Mouse (Mus musculus): Measurements from ENCODE around the gene Fam161b.
"Not testable (repeated sequence)": the region's sequence is repeated elsewhere in the genome, so short reads cannot be mapped to it uniquely, and the experiment has no call there.

Gene Fam161b

DNA sequence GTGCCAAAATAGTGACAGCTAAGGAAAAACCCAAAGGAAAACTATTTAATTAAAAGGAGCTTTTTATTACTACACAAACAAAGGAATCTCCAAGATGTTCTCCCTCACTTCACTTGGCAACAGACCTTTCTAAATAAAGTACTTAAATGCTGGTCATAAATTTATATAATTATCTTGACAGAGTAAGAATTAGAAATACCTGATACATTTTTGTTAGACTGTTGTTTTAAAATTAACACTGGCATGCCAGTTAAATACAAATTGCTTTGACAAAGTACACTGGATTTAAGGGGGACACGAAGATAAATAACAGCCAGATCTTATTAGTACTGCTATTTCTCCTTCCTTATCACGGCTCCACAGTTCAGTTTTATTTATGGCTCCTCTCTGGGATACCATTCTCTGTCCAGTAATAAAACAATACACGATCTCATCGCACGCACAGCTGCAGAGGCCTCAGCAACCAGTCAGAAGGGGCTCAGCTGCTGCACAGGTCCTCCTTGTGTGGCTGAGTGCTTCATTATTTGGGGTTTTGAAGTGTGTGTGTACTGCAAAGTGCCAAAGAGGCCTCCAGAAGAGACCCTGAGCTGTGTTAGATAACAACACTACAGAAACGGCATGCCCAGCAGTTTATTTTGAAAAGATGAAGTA, 12.3 kb upstream of the Fam161b start:
- no peak for DNase-seq (ENCODE audit: low read depth)

DNA sequence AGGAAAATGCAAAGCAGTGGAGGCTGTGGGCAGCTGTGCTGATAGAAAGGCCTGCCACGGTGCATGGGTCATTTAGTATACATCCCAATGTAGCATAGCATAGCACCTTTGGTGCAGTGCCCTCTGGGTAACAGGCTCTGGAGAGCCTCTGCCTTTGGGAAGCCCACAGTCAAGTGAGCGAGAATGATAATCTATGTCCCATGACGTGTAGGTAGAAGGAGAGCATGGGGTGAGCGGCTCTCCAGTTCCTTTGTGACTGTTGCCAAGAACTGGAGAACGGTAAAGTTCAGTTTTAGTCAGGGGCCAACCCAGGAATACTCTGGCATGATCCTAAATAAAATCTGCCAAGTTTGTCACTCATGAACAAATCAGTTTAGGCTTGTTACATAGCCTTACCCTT, 10.0 kb upstream of the Fam161b start:
- DNase-seq (ENCODE audit: low read depth): no peak

DNA sequence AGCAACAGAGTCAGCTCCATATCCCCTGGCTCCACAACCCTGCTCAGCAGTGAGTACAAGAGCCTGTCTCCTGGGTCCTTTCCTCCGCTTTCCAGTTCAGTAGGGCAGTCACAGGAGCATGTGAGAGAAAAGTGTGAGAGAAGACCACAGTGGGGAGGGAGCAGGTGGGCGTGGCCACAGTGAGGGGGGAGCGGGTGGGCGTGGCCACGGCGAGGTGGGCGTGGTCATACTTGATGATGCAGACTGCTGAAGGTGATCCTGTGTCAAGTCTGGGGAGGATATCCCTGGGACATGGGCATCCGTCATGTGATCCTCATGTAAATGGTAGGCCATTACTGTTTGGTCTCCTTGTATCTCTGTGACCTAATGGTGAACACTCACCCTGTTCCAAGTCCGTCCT, 5.3 kb upstream of the Fam161b start:
- no peak for DNase-seq (ENCODE audit: low read depth)

DNA sequence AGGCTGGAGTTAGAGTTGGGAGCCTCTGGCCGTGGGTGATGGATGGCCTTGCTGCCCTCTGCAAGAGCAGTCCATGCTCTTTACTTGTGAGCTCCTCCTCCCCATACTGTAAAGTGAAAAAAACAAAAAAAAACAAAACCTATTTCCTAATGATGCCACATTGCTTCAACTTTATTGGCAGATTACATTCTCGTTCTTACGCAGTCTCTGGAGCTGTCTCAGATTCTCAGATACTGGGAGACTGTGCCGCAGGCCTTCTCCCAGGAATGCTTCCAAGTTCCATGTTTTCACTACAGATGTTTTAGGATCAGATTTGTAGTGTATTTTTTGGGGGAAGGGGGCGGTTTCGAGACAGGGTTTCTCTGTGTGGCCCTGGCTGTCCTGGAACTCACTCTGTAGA, 3.5 kb upstream of the Fam161b start:
- DNase-seq (ENCODE audit: low read depth): no peak

DNA sequence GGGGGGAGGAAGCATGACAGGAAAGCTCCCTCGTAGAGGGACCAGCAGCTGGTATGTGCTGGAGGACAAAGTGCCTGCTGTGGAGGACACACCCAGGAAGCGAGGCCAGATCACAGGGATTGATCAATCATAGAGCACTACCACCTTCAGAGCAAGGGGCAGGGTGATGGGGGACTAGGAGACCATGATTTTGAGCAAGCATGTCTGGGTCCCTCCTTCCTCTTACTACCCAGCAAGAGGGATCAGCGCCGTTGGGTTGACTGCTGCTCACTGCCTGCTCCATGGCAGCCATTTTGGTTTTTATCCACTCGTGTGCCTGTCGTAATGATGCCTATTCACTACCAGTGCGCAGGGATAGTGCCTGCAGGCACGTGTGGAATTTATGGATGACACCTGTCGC, 2.7 kb upstream of the Fam161b start:
- DNase-seq (ENCODE audit: low read depth): no peak

DNA sequence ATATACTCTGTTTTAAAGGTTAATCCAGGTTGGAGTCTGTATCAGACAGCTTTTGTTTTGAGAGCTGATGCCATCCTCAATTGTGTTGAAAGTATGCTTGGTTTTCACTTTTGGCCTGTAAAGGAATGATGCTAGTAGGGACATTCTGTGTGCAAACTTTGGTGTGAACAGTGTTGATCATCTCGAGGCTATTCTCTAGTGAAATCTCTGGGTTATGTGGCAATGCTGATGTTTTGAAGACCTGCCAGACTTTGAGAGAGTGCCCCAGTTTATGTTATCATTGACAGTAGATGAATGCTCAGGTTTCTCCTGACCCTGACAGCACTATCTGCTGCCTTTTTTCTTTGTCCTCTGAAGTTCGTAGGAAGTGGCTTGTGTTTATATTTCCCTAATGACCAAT, 1.2 kb upstream of the Fam161b start:
- DNase-seq (ENCODE audit: low read depth): no peak

DNA sequence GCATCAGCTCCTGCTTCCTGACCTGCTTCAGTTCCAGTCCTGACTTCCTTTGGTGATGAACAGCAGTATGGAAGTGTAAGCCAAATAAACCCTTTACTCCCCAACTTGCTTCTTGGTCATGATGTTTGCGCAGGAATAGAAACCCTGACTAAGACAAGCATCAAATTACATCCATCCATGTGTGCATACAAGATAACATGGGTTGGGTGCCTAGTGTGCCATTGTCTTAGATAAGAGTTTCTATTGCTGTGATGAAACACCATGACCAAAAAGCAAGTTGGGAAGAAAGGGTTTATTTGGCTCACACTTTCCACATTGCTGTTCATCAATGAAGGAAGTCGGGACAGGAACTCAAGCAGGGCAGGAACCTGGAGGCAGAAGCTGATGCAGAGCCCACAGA, 2.9 kb downstream of the Fam161b start:
- DNase-seq (ENCODE audit: low read depth): not testable (repeated sequence)

DNA sequence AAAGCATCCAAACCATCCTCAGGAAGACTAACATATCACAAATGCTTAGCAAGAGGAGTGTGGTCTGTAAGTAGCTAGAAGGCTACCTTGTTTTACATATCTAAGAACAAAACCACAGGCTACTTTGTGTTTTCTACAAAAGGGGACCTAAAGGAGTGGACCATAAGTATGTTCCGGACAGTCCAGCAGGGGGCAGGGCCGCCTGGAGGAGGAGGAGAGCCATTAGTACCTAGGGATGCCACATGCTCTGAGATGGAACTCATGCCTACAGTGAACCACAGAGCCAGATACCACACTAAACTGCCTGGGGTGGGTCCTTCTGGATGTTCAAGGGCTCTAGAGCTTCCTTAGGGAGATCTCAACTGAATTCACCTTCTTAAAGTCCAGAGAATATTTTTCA, 14.4 kb downstream of the Fam161b start:
- no peak for DNase-seq (ENCODE audit: low read depth)

DNA sequence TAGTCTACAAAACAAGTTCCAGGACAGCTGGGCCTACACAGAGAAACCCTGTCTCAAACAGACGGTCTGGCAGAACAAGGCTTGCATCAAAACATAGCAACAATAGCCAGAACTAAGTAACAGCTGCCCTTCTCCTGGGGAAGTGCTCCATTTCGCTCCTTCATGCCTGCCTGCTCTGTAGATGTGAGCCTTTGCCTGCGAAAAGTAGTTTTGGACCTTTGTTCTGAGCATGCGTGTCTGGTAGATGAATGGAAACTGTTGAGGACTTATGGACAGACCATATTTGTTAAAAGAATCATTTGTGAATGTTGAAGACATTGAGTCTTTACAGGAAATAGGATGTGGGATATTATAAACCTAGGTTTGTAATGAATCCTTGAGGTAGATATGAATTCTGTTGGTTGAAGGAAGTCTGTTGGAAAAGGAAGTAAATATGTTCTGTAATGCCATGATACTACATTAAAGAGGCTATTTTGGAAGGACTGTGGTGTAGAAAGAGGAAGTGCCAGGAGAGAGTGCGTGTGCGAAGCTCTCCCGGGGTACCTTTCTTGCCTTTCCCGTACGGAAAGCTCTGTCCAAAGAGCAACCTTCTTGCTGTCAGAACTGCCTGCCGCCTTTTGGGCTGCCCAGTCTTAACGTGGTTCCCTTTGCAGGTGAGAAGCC, 24.5 kb downstream of the Fam161b start:
- no peak for DNase-seq (ENCODE audit: low read depth)

DNA sequence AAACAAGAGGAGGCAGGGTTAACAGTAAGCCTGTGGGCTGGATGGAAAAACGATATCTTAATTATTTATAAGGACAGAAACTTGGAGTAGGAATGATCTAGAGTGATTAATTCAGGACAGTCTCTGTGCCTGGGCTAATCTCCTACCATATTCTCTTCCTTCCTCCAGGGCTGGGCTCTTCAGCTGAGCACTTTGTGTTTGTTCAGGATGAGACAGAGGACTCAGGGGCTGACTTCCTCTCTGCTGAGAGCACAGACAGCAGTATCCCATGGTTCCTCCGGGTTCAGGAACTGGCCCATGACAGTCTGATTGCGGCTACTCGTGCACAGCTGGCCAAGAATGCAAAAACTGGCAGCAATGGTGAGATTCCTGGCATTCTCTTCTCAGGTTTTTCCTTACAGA, 34.5 kb downstream of the Fam161b start:
- DNase-seq (ENCODE audit: low read depth): no peak

DNA sequence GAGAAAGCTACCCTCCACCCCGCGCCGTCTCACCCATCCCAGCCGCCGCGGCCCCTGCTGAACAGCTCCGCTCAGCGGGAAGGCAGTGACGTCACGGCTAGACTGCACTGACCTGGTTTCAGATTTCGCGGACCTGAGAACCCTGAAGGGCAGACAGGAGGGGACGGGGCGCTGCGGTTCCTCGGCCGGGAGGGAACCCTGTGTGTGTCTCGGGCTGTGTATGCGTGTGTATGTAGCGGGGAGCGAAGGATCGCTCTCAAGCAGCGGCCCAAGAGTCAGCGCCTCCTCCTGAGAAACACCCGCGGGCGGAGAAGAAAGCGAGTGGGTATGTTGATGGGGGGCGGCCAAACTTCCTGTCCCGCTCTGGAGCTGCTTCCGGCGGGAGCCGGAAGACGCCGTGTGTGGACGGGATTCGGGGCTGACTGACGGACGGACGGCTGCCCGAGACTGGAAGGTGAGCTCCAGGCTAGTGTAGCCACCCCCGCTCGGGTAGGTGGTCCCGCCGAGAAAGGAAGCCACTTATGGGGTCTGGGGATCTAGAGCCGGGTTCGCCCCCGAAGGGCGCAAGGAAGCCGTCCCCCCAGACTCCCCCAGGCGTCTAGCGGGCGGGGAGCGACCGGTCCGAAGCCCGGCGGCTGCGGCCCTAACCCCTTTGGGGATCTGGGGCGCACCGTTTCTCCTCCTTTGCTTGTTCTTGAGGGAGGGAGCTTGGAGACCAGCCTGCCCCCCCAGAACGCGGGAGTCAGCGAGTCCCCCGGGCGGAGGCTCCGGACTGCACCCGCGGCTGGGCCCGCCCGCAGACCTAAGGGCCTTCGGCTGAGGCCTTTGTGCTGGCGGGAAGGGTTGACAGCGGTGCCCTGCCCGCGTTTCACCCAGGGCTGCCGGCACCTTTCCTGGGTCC, 44.7 kb downstream of the Fam161b start, which contains the start of gene Zfp410:
Gene Zfp410, plus strand, starts transcription at position 132 of the 901 bp plus-strand sequence.
- peak; percentile 68 for DNase-seq (ENCODE audit: low read depth)

DNA sequence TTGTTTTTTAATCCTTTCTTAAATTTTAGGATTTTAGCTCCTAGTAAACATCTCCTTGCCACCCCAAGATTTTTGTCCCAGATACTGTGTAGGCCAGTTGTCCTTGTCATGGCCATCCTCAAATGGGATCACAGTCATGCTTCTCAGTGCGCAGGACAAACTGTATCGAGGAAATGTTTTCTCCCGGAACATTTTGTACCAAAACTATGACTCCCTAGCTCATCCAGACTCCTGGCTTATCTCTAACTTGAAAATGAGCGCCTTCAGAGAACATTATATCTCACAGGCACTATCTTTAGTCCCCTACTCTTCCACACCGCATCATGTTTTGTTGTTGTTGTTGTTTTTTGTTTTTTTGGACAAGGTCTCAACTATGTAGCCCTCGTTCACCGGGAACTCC, 45.6 kb downstream of the Fam161b start:
- DNase-seq (ENCODE audit: low read depth): no peak

DNA sequence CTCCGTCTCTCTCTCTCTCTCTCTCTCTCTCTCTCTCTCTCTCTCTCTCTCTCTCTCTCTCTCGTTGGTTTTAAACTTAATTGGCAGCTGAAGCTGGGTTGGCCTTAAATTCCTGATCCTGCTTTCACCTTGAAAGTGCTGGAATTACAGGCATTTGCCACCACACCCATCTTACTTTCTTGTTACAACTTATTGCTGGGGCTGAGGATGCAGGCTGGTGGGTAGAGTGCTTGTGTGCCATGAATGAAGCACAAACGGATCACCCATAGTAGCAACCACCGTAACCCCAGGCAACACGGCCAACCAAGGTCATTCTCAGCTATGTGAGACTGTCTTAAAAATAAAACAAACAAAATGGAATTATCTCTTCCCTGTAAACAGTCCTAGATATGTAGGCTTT, 50.3 kb downstream of the Fam161b start:
- DNase-seq (ENCODE audit: low read depth): no peak

DNA sequence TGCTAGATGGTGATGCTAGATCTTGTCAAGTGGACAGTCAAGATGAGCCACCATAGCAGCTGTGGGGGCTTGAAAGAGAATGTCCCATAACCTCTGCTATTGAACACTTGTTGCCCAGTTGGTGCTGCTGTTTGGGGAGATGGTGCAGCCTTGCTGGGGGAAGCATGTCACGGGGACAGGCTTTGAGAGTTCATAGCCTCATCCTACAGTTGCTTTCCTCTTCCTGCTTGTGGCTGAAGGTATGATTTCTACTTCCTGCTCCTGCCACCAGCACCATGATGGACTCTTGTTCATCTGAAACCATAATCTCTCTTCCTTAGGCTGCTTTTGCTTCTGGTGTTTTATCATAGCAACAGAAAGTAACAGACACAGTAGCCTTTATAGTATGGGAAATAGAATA, 57.1 kb downstream of the Fam161b start:
- DNase-seq (ENCODE audit: low read depth): no peak

DNA sequence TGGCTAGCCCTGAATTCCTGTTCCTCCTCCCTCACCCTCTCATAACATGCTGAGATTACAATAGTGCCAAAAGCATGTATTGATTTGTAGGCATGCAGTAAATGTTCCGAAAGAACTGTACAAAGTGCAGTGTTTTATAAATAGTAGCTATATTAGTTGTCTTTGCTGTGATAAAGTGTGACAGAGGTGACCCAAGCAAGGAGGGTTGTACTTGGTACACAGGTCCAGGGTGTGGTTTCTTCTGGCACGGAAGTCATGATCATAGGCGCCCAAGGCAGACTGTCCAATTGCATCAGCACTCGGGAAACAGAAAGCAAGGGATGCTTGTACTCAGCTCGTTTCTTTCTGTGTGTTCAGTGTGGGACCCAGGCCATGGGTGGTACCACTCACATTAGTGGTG, 57.5 kb downstream of the Fam161b start:
- no peak for DNase-seq (ENCODE audit: low read depth)

DNA sequence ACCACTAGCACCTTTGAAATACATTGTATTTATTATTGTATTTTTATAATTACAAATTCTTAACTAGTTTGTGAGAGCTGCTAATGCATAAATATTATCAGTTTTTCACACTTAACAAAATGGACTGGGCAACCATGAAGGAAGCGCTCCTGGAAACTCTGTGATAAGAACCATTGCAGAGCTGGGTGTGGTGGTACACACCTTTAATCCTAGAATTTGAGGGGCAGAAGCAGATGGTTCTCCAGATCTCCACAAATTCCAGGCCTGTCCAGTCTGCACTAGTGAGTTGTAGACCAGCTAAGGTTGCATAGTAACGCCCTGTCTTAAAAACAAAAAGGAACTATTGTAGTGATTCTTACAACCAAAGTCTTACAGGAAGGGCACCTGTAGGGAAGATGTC, 62.4 kb downstream of the Fam161b start:
- no peak for DNase-seq (ENCODE audit: low read depth)

DNA sequence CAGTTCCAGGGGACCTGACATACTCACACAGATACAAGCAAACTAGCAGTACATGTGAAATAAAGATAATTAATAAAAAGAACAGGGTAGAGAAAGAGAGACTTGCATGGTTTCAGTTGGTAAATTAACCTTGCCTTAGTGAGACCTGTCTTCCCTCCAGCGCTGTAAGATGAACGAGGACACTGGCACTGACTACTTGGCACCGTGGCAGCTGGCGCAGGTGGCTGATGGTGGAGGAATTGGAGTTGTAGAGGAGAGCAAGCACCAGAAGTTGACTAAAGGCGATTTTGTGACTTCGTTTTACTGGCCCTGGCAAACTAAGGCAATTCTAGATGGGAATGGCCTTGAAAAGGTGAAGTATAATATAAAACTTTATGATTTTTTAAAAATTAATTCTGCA, 63.8 kb downstream of the Fam161b start:
- DNase-seq (ENCODE audit: low read depth): no peak
